Mouse (Mus musculus): Measurements from ENCODE around the gene Git2.

The Git2 gene

DNA sequence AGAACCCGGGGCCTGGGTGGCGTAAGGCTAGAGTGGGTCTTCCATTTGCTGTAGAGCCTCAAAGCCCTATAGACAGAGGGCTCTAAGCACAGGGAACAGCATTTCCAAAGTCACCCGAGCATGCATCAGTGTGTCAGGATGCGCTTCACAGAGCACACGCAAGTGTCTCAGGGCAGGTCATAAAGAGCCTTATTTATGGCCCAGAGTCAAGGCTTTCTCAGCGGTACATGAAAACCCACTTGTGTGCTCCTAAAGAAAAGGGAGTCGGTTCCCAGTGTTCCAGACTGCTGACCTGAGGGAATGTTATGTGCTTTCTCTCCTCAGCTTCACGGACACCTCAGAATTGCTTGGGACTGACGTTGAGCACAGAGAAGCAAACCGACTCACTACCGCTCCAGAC, 54.5 kb downstream of the Git2 start:
- DNase-seq (ENCODE audit: low spot score in 2 of 2): no peak

DNA sequence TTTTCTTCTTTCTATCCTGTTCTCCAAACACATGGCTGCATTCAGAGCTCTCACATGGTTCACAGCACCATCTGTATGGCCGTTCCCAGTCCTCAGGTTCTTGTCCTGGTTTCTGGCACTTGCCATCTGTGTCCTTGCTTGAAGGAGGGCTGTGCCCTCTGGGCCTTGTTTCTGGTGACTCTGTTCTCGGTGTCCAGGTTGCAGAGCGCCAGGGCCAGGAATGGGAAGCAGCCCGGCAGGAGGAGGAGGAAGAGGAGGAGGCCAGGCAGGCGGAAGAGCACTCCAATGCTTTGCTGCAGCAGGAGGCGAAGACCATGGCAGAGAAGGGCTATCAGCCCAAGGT, 55.4 kb downstream of the Git2 start:
- no peak for DNase-seq (ENCODE audit: low spot score in 2 of 2)

- DNase-seq (ENCODE audit: low spot score in 2 of 2): no peak
These were observed 56.1 kb downstream of the Git2 start for GRCm38 (mm10) chr5:114719003-114719927.

GRCm38 (mm10) chr5:114718483-114718882, 56.8 kb downstream of the Git2 start:
- DNase-seq (ENCODE audit: low spot score in 2 of 2): no peak

DNA sequence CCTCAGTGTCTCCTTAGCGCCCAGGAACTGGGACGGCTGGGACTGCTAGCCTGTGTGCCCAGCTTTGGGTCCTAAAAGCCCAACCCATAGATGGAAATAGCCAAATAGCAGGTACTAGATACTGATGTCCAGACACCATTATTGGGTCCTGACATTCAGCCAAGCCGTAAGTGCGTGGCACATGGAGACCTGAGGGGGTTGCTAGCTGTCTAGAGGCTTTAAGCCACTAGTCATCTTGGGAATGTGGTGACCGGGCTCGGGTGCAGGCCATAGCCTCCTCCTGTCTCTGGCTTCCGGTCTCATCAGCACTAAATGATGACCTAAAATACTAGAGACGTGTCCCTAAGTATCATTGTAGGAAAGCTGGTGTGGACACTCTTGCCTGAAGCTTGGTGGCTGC, 57.4 kb downstream of the Git2 start:
- no peak for DNase-seq (ENCODE audit: low spot score in 2 of 2)

GRCm38 (mm10) chr5:114717292-114717691, 58.0 kb downstream of the Git2 start:
- DNase-seq (ENCODE audit: low spot score in 2 of 2): no peak

GRCm38 (mm10) chr5:114714551-114714950, 60.8 kb downstream of the Git2 start:
- DNase-seq (ENCODE audit: low spot score in 2 of 2): no peak

DNA sequence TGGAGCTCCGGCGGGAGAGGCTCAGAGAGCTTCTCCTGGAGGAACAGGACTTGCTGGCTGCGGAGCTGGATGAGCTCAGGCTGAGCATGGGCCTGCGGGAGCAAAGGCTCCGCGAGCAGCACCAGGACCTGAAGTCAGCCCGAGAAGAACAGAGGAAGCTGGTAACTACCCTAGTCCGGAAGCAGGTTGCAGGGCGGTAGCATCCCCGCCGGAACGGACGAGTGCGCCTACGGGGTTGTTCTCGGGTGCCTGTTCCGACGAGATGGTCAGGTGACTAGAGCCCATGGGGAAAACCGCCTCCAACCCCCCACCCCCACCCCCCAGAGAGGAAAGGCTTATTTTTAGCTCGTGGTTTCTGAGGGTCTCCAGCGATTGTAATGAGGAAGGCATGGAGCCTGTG, 66.0 kb downstream of the Git2 start:
- DNase-seq (ENCODE audit: low spot score in 2 of 2): no peak

GRCm38 (mm10) chr5:114708491-114708890, 66.8 kb downstream of the Git2 start:
- DNase-seq (ENCODE audit: low spot score in 2 of 2): no peak

GRCm38 (mm10) chr5:114707265-114708068, 67.8 kb downstream of the Git2 start, which contains the start of gene Tchp:
Tchp (plus strand) TSS chr5:114707760.
- peak; percentile 67 to 92 for DNase-seq (ENCODE audit: low spot score in 2 of 2)

DNA sequence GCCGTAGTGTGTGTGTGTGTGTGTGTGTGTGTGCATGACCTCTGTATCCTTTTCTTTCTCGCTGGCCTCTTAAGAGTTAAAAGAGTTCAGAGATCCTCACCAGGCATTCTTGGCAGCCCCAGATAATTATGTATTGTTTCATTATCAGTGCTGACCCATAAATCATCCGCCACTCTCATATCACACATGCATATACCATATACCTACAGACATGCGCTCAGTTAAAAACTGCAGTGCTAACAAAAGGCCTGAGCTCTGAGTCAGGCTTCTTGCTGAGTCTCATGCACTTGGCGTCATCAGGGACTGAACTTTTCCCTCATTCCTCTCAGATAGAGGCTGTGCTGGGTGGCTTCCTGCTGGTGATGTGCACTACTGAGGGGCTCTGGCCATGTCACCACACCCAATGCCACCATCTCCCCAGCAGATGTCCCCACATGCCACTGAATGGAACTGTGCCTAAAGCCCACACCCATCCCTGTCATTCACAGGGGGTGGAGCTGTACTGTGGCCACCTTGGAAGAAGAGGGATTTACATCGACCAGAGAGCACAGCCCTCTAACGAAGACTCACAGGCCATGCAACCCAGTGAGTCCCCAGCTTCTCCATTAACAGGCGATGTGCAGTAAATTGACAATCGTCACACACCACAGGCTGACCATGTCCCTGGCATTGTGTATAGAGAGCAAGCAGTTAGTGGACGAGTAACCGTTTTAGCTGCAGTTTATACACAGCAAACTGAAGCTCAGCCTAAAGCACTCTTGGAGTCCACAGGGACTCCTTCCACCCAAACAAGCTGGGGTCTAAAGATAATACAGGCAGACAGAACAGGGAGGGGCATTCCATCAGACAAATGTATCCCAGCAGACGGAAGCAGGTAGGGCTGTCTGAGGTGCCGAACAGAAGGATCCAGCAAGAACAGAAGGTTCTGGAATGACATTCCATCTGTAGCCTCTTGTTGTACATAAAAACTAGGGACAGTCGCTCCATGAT, 72.6 kb downstream of the Git2 start:
- DNase-seq (ENCODE audit: low spot score in 2 of 2): no peak

DNA sequence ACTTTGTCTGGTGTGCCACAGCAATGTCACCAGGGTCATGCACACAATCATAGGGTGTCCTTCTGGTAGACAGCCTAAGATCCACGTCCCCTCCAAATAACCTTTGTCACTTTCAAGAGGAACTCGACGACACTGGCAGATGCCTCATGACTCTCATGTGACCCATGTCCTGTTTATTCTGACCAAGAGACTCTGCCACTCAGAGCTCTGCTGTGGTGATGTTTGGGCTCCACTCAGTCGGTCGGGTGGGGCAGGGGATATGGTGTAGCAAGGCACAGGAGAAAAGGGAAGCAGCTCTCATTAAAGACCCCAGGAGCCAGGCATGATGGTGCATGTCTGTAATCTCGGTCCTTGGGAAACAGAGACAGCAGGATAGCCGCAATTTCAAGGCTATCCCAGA, 76.3 kb downstream of the Git2 start:
- DNase-seq (ENCODE audit: low spot score in 2 of 2): no peak

GRCm38 (mm10) chr5:114698044-114698746, 77.1 kb downstream of the Git2 start:
- DNase-seq (ENCODE audit: low spot score in 2 of 2): peak in 1 of 2 experiments; percentile 74

DNA sequence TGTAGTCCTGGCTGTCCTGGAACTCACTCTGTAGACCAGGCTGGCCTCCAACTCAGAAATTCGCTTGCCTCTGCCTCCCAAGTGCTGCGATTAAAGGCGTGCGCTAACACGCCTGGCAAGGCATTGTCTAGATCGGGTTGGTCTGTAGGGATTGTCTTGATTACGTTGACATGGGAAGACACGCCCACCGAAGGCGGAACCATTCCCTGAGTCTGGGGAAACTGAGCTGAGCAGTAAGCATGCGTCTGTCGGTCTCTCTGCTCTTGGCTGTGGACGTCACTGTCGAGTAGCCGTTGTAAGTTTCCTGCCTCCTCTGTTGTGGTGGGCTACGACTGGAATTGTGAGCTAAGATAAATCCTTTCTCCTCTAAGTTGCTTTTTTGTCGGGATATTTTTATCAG, 78.4 kb downstream of the Git2 start:
- no peak for DNase-seq (ENCODE audit: low spot score in 2 of 2)

- DNase-seq (ENCODE audit: low spot score in 2 of 2): no peak
These were observed 79.5 kb downstream of the Git2 start for GRCm38 (mm10) chr5:114695775-114696174.

DNA sequence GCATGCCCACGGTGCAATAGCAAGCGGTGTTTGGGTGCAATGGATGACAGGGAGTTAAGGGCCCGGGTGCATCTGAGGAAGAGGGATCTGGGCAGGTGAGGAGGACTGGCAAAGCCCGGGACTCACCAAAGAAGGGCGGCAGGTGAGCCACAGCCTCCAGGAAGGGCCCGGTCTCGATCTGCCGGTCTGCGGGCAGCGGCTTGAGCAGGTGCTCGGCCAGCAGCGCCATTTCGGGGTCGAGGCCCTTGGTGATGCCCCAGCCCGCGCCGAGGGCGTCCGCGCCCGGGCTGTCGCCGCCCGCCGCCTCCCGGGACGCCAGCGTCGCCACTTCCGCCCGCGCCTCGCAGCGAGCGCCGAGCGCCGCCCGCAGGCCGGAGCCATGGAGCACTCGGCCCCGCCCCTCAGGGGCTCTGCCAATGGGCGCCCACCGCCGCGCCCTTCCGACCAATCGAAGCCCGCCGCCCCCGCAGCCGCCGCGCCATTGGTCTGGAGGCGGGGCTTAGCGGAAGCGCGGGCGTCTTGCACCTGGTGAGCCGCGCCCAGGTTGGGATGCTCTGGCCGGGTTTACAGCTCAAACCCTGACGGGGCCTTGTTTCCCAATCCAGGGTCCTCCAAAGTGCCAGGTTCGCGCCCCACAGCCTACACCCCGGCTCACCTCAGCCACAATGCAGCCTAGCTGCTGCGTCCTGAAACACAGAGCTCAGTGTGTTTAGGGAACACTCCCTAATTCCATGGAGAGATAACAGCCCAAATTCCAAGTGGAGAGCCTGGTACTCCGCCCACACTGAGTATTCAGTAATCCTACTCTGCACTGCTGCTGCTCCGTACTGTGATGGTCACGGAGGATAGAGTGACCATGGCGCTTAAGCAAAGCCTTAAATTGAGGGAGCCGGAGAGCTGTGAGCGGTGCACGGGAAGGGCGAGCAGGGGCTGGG, 84.4 kb downstream of the Git2 start, which contains the start of gene Gltp:
Gltp (minus strand) TSS at position 352 of the 935 bp plus-strand sequence.
- DNase-seq (ENCODE audit: low spot score in 2 of 2): peak; percentile 83 to 92

GRCm38 (mm10) chr5:114689700-114690366, 85.5 kb downstream of the Git2 start:
- DNase-seq (ENCODE audit: low spot score in 2 of 2): no peak

- no peak for DNase-seq (ENCODE audit: low spot score in 2 of 2)
These were observed 86.6 kb downstream of the Git2 start for GRCm38 (mm10) chr5:114688703-114689102.

DNA sequence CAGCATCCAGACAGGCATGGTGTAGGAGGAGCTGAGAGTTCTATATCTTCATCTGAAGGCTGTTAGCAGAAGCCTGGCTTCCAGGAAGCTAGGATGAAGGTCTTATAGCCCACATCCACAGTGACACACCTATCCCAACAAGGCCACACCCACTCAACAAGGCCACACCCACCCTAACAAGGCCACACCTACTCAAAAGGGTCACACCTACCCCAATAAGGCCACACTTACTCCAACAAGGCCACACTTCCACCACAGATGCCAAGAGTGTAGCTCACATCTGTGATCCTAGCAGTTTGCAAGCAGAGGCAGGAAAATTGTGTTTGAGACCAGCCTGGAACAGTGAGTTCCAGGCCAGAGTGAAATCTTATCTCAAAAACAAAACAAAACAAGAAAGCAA, 87.4 kb downstream of the Git2 start:
- DNase-seq (ENCODE audit: low spot score in 2 of 2): no peak
